Mouse (Mus musculus): ENCODE data around the gene Abi2. TPM values are rescaled to one million over a fixed set of nuclear protein-coding genes. Genes with fewer than 3 reads are reported as not detected.
"Not testable (repeated sequence)": the region's sequence is repeated elsewhere in the genome, so short reads cannot be mapped to it uniquely, and the experiment has no call there.

The Abi2 gene
- polyA plus RNA-seq (2017; shearing (Covaris generic)) = 10 to 100 TPM; 14.4 to 19.9 (median 18.3) TPM

GRCm38 (mm10) chr1:60409168-60409828 lies at the start of gene Abi2:
Gene Abi2, plus strand, starts transcription at chr1:60409619.
- peak; percentile 63 for ATAC-seq

- no peak for ATAC-seq
Measured at GRCm38 (mm10) chr1:60361626-60362025, 47.8 kb upstream of the Abi2 start.

GRCm38 (mm10) chr1:60376556-60376955 lies 32.9 kb upstream of the Abi2 start:
- no peak for ATAC-seq

DNA sequence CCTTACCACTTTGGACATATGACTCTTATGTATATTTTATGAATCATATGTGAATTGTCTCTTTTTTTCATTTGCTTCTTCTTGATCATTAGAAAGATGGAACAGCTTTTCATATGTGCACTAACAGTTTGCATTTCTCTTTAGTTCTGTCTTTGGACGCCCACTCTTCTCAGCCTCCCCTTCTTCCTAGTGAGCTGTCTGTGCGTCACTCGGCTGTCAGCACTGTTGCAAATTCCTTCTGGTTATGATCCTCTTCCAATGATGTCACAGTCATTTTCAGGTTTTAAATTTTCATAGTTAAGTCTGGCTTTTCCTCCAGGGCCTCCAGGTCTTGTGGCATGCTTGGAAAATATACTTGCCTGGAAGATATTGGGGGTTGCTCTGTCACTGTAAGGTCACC lies 27.5 kb upstream of the Abi2 start:
- ATAC-seq = no peak

DNA sequence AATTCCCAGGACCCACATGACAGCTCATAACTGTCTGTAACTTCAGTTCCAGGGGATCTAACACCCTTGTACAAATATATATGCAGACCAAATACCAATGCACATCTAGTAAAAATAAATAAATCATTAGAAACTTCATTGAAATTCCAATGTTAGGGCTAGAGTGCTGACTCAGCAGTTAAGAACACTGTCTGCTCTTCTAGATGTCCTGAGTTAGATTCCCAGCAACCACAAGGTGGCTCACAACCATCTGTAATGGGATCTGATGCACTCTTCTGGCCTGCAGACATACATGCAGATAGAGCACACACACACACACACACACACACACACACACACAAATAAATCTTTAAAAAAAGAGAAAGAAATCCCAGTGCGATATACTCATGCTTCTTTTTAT lies 4.6 kb upstream of the Abi2 start:
- ATAC-seq = no peak

DNA sequence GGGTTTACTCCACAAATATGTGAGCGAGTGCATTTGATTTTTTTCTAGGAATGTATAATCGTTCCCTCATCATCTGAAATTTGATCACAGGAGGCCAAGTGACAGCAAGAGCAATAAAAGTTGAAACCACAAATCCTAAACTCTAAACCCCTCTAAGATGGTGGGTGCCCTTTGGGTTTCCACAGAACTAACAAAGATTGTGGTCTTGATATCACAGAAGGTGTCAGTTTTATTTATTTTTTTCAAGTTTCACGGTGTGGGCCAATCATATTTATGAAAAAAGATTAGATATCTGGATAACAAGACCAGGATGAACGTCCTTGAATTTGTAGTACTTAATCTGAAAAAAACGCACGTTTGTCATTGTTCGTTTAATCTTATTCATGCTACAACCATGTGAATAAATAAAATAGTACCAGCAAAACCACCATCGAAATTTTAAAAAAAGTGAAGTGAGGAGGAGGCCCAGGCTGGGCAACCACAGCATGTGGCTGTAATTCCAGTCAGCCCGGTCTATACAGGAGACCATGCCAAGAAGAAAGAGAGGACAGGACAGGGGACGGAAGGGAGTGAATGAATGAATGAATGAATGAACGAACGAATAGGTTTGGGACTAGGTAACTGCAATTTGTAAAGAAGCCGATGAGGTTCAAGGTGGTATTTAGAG lies 785 bp upstream of the Abi2 start:
- ATAC-seq = peak; percentile 11

DNA sequence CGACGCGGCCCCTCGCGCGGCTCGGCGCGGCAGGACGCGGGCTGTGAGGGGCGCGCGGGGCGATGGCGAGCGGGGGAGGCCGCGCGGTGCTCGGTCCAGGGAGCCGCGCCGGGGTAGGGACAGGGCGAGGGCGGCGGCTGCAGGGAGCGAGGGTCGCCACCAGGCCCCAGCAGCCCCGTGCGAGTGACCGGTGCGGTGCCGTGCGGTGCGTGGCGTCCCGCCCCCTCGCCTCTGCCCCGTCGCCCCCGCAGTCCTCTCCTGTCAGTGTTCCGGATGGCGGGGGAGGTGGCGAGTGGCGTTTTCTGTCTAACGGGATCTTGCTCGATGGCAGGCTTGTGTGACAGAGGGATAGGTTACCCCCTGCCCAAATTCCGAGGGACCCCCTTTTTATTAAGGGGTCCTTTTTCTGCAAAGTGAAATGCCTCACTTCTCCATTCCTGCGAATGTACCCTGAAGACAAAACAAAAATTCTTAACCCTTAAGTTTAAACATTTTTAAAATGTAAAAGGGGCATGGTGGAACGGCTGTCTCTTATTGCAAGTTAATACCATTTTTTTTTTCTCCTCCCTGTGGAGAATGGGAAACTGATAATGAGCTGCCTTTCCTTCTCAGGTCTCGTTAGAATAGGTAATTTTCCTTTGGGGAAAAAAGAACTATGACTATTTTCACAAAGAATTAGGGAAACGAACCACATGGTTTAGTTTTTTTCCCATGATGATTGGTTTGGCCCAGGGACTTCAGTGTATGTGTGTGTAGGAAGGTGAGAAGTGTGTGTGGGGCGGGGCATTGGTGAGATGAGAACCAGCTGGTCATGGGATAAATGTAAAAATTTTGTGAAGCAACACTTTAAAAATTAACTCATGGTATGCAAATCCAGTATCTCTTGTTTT lies 754 bp downstream of the Abi2 start:
- ATAC-seq = peak; percentile 57

DNA sequence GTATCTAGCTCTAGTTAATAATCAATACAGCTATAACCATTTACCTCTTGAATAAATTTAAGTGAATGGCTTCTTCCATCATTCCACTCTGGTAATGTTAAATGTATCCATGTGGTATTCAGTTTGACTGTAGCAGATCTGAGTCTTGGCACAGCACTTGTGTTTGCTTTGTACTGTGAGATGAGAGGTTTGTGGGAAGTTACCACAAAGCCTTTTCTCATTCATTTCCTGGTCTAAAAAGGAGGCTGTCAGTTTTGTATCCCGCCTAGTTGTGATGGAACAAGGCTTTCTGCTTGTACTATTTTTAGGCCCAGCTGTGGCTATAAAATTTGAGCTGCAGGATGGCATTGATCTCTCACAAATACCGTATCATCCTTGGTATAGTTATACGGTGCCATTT lies 7.3 kb downstream of the Abi2 start:
- peak; percentile 76 for ATAC-seq

DNA sequence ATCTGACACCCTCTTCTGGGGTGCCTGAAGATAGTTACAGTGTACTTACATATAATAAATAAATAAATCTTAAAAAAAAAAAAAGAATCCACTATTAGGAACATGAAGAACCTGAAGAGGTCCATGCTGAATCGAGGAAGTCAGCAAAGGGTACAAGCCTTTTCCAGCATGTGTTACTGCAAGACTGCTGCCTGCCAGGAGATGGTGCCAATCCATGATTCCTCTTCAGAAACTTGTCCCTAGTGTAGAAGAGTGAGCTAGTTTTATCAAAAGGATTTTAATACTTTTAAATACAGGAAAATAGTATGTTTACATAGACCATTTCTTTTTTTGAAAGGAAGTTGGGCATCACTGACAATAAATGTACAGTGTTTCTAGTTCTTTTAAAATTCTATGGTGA lies 14.5 kb downstream of the Abi2 start:
- ATAC-seq = no peak

GRCm38 (mm10) chr1:60428341-60428740 lies 18.9 kb downstream of the Abi2 start:
- no peak for ATAC-seq

GRCm38 (mm10) chr1:60428932-60429331 lies 19.5 kb downstream of the Abi2 start:
- peak; percentile 84 for ATAC-seq

DNA sequence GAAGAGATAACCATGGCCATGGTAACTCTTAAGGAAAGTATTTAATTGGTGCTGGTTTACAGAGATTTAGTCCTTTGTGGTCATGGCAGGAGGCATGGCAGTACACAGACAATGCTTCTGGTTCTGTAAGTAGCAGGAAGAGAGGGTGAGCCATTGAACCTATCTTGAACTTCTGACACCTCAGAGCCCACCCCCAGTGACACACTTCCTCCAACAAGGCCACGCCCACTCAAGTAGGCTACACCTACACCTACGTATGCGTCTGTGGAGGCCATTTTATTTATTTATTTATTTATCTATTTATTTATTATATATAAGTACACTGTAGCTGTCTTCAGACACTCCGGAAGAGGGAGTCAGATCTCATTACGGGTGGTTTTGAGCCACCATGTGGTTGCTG lies 22.1 kb downstream of the Abi2 start:
- ATAC-seq = no peak

DNA sequence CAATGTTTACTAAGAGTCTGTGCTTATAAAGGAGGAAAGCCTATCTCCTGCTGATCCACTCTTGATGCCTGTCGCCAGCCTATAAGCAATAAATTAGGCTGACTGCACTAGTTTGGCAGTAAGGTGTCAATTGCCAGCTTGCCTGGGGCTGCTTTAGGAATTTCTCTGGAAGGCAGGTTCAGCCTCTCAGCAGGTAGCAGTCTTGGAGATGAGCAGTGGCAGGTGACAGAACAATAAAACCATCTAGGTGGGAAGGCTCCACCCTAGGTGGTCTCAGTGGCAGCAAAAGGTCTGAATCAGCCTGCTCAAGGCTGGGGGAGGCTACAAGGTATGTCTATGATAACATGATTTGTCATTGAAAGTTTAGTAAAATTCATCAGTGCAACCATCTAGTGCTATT lies 23.1 kb downstream of the Abi2 start:
- ATAC-seq = no peak

DNA sequence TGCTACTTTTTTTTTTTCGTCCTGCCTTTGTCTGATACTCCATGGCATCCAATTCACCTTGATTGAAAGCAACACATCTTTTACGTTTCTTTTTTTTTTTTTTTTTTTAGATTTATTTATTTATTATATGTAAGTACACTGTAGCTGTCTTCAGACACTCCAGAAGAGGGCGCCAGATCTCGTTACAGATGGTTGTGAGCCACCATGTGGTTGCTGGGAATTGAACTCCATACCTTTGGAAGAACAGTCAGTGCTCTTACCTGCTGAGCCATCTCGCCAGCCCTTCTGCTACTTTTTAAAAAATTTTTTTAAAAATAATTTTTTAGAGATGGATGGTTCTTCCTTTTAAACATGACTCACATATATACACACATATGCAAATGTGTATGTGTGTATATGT lies 32.0 kb downstream of the Abi2 start:
- not testable (repeated sequence) for ATAC-seq

DNA sequence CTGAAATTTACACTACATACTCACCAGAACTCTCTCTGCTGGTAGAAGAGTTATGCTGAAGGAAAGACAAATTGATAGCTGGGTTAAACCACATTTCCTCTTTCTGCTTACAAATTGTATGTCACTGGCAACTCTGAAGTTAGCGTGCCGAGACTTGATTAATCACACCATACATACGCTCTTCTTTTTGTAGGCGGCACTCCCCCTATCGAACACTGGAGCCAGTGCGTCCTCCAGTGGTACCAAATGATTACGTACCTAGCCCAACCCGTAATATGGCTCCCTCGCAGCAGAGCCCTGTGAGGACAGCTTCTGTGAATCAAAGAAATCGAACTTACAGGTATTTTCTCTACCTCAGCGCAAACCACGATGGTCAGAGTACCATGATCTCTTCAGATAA lies 37.6 kb downstream of the Abi2 start:
- ATAC-seq = peak; percentile 98

DNA sequence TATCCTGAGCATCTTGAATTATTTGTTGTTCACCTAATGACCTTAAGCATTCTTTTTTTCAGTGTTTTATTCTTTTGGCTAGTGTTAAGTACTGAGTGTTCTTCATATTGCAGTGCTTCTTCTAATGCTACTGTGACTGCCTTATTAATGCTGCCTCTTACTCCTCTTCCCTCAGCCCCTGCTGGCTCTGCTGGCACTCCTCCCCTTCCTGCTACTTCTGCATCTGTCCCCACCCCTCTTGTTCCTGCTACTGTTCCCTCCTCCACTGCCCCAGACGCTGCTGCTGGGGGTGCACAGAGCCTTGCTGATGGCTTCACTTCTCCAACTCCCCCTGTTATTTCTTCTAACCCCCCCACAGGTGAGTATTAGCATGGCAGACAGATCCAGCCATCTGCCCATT lies 40.5 kb downstream of the Abi2 start:
- ATAC-seq = no peak

DNA sequence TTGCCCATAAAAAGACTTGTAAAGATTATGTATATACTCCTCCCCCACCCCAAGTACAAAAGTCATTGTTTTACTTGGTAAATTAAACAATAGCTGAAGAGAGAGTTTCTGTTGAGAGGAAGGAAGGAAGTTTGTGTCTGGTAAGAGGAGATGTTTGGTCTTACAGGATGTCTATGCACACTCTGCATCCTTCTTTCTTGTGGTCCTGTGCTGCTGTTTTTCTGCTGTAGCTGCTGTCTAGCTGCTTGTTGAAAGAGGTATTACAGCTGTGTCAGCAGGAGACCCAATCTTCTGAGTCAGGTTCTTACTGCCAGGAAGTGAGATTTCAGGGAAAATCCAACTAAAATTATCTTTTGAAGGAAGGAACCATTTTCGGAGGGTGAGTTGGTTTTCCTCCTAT lies 51.2 kb downstream of the Abi2 start:
- ATAC-seq = peak; percentile 91

DNA sequence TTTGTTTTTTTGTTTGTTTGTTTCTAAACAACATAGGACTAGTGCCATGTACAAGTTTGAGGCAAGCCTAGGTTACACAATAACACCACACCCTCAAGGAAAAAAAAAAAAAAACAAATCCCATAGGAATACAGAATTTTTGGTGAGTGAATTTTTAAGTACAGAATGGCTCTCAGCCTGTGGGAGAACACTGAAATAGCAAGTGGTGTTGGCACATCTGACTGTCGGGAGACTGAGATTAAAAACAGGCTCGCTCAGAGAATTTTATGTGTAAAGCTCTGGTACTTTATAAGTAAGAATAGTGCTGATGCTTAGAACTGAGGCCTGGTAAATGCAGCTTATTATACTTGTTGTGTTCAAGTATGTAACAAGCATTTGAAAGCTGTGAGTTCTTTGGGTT lies 60.1 kb downstream of the Abi2 start:
- ATAC-seq = no peak

DNA sequence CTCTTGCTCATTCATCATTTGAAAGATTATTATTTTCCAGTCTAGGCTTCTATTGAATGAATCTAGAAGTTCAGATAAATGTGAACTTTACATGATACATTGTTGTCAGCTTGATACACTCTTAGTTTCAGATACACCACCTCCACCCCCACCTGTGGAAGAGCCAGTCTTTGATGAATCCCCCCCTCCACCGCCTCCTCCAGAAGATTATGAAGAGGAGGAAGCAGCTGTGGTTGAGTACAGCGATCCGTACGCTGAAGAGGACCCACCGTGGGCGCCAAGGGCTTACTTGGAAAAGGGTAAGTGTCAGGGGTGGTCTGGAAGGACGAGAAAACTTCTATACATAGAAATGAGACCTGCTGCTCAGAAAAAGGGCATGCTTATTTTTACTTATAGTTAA lies 61.1 kb downstream of the Abi2 start:
- ATAC-seq = no peak

DNA sequence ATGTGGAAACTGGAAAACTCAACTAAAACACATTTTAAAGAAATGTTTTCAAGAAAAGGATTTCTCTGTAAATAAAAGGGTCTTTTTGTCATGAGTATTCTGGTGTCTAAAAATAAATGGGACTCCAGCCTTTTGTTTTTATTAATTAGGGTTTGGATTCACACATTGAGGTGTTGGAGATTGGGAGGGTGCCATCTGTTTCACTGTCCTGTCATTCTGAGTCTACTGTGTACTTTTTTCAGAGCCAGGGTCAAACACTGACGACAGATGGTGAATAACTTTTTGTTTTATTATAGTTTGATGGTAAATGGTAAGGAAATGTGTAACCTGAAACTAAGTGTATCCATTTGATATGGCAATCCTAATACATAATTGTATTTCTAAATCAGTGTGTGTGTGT lies 72.1 kb downstream of the Abi2 start:
- no peak for ATAC-seq

DNA sequence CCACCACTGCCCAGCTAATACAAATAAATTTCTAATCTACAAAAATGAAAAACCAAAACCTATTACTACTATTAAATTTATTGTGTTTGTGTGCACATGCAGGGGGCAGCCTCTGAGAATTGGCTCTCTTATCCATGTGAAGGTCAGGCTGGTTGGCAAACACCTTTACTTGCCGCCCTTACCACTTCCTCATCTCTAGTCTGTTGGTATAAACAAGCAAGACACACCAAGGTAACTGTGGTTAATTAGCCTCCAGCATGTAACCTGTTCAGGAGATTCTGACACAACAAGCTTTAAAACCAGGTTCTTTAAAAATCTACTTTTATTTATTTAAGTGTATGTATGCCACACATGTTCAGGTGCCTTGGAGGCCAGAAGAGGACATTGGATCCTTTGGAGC lies 73.5 kb downstream of the Abi2 start:
- ATAC-seq = peak; percentile 90

DNA sequence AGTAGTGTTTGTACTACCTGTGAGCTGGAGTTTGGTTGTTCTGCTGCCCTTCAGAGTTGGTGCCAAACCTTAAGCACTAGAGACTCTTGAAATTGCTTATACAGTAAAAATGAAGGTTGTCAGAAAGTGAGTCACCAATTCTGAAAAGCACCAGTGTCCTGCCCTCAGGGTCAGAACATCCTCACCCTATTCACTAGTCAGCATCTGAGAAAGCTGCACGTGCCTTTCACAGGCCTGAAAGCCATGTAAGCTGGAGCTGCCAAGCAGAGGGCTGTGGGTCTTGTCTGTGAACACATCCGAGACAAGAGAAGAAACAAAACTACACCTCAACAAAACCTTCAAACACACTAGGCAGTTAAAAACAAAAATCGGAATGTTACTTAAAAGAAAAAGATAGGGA lies 76.2 kb downstream of the Abi2 start:
- no peak for ATAC-seq

DNA sequence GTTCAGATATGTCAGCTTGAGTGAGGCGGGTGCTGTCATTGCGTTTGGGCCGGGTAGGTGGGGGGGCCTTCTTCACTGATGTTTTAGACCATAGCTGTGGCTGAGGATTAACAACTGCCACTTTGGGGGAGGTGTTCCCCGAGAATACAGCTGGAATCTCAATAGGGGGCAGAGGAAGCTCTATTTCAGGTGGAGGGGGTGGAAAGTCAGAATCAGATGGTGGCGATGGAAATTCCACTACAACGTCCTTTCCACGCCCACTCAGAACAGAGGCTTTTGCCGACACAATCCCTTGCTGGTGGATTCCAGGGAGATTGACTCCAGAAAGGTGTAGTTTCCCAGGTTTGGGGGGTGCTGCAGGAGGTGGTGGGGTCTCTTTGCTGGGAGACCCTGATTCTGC lies 79.2 kb downstream of the Abi2 start:
- no peak for ATAC-seq

GRCm38 (mm10) chr1:60489660-60490059 lies 80.2 kb downstream of the Abi2 start:
- ATAC-seq = no peak

All from inflammation-experienced regulatory T-cells, adult 6 months (primary cell).